Mouse (Mus musculus) midbrain, embryonic 13.5 days (tissue): ENCODE measurements around the gene Capn1. TPM values are rescaled to one million over a fixed set of nuclear protein-coding genes. Genes with fewer than 3 reads are reported as not detected.

Source experiments
- ATAC-seq: fragments of 200-750 bp; cut with Nextera tagmentation; 2 replicates; pipeline ENCODE4 v1.8.0; 2017; ENCODE audit warnings: mild to moderate bottlenecking, moderate TSS enrichment, moderate library complexity
- H3K27ac ChIP-seq: fragments of 300-500 bp; sonication (generic); 2 replicates; pipeline ENCODE4 v1.5.1; 2015; ENCODE audit warnings: inconsistent platforms, mild to moderate bottlenecking, moderate library complexity
- H3K27me3 ChIP-seq: fragments of 300-500 bp; sonication (generic); 2 replicates; pipeline ENCODE4 v1.6.1; 2015; ENCODE audit warnings: mild to moderate bottlenecking, inconsistent platforms
- H3K36me3 ChIP-seq: fragments of 300-500 bp; sonication (generic); 2 replicates; pipeline ENCODE4 v1.6.1; 2015; ENCODE audit warnings: mild to moderate bottlenecking, inconsistent platforms
- H3K4me1 ChIP-seq: fragments of 300-500 bp; sonication (generic); replicated peaks from 2 replicates; pipeline ENCODE4 v1.6.1; 2015; ENCODE audit warnings: inconsistent platforms
- H3K4me2 ChIP-seq: fragments of 300-500 bp; sonication (generic); replicated peaks from 2 replicates; pipeline ENCODE4 v1.6.1; 2015; ENCODE audit warnings: moderate library complexity, mild to moderate bottlenecking, inconsistent platforms
- H3K4me3 ChIP-seq: fragments of 300-500 bp; sonication (generic); replicated peaks from 2 replicates; pipeline ENCODE4 v1.5.1; 2015; ENCODE audit warnings: mild to moderate bottlenecking, inconsistent platforms
- H3K9ac ChIP-seq: fragments of 300-500 bp; sonication (generic); replicated peaks from 2 replicates; pipeline ENCODE4 v1.6.1; 2015; ENCODE audit warnings: mild to moderate bottlenecking, inconsistent platforms
- H3K9me3 ChIP-seq: fragments of 300-500 bp; sonication (generic); 2 replicates; pipeline ENCODE4 v1.6.1; 2016; ENCODE audit warnings: mild to moderate bottlenecking, inconsistent platforms
- WGBS: fragments of 180-500 bp; shearing (Covaris S2); methylation state at CpG from one replicate; pipeline ENCODE4 v1.1.7; 2015; 5-methylcytosine and 5-hydroxymethylcytosine counted together
- polyA plus RNA-seq: library from polyadenylated mRNA; unstranded; fragments of >200 nt; fragmentation: Nextera tagmentation; extraction: Ambion mirVana; gene quantifications from 2 replicates; pipeline ENCODE4 v1.2.1, GENCODE M21; 2015

Gene Capn1
- polyA plus RNA-seq, 1 experiment from 2014 or later = 2.3 TPM

DNA sequence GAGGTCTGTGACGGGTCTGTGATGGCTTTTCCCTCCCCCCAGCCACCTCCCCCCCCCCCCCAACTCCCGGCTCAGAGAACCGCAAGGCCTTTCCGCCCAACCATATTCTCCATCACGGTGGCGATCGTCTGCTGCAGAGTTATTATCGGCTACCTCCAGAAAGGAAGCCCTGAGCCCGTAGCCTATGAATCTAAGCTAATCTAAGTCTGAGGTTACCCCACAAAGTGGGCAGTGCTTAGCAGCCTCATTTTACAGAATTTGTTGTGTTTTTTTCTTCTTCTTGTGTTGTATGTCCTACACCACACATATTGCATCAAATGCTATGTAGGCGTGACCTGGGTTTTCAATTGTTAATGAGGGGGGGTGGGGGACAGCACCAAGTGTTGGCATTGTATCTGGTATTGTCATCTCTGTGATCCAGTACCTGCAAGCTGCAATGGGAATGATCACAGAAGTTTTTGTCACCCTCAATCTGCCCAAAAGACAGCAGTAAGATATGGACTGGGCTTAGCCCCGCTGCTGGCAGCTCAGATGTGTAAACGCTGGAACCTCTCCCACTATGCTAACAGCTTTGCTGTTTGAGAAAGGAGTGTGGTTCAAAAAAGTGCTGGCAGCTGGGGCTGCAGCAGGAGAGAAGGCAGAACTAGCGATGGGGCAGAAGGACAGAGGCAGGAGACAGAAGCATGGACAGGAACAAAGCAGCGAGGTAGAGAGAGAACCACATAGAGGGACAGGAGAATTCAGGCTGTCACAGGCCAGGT, 15.0 kb upstream of the Capn1 start:
- H3K4me2 ChIP-seq = no peak overlapping the region
- no peaks in the 10 kb centered on the region for H3K9me3 ChIP-seq
- no peak overlapping the region for H3K9ac ChIP-seq
- no peaks in the 10 kb centered on the region for H3K27me3 ChIP-seq
- H3K27ac ChIP-seq = no peak overlapping the region
- 77% methylated on average over 14 of the region's 14 CpGs for WGBS
- ATAC-seq = no peak
- H3K4me3 ChIP-seq = no peak overlapping the region
- H3K36me3 ChIP-seq = no peaks in the 10 kb centered on the region
- no peaks in the 10 kb centered on the region for H3K4me1 ChIP-seq

DNA sequence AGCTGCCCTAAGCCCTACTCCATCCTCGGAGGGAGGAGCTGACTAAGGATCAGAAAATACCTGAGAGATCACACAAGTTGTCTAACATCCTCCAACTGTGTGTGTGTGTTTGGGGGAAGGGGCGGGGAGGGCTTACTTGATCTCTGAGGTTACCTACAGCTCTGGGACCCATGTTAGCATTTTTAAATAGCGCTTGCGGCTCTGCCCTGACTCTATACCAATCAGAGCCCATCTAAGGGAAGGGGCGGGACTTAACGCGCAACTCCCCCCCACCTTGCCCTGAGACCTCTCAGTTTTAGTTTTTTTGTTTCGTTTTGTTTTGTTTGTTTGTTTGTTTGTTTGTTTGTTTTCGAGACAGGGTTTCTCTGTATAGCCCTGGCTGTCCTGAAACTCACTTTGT, 13.7 kb upstream of the Capn1 start:
- ATAC-seq = no peak
- no peaks in the 10 kb centered on the region for H3K9me3 ChIP-seq
- H3K4me1 ChIP-seq = no peaks in the 10 kb centered on the region
- H3K36me3 ChIP-seq = no peaks in the 10 kb centered on the region
- H3K27ac ChIP-seq = no peak overlapping the region
- no peak overlapping the region for H3K9ac ChIP-seq
- 76% methylated on average over 9 of the region's 9 CpGs for WGBS
- H3K4me3 ChIP-seq = no peak overlapping the region
- no peaks in the 10 kb centered on the region for H3K27me3 ChIP-seq
- H3K4me2 ChIP-seq = no peak overlapping the region

DNA sequence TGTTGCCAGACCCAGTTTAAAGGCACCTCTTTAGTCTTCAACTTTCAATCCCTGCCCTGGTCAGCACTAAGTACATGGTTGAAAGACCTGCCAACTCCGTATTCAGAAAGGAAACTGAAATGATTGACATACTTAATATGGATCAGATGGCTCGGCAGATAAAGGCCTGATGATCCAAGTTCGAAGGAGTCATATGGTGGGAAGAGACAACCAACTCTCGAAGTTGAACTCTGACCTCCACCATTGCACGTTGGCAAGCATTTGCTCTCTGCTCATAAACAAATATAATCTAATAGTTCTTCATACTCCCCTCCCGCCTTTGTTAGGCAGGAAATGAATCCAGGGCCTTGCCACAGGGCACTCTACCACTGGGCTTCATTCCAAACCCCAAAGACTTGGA, 13.3 kb upstream of the Capn1 start:
- H3K36me3 ChIP-seq = no peaks in the 10 kb centered on the region
- no peak overlapping the region for H3K27ac ChIP-seq
- H3K27me3 ChIP-seq = no peaks in the 10 kb centered on the region
- no peak overlapping the region for H3K4me2 ChIP-seq
- 88% methylated on average over 6 of the region's 6 CpGs for WGBS
- ATAC-seq = no peak
- H3K4me1 ChIP-seq = no peaks in the 10 kb centered on the region
- no peak overlapping the region for H3K4me3 ChIP-seq
- no peaks in the 10 kb centered on the region for H3K9me3 ChIP-seq
- no peak overlapping the region for H3K9ac ChIP-seq

DNA sequence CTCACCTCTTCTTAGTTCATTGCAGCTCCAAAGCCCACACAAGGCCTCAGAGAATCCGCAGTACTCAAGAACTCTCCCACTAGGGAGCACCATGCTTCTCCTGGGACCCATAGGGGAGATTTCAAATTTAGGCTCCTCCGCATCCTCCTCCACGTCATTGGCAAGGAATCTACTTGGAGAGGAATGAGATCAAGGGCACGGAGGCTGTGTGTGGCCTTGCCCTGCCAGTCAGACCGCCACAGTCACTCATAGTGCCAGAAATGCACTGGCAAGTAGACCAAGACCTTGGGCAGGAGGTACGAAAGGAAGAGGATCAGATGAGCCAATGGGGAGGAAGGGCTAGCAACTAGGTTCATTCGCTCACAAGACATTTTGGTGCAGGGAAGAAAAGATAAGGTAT, 8.2 kb upstream of the Capn1 start:
- Histone ChIP-seq H3K4me2 (no peak overlapping the region), H3K36me3 (no peaks in the 10 kb centered on the region), H3K9me3 (no peaks in the 10 kb centered on the region), H3K9ac (no peak overlapping the region), H3K4me1 (no peaks in the 10 kb centered on the region), H3K4me3 (no peak overlapping the region), H3K27ac (no peak overlapping the region), H3K27me3 (no peaks in the 10 kb centered on the region)
- 85% methylated on average over 7 of the region's 7 CpGs for WGBS
- no peak for ATAC-seq

DNA sequence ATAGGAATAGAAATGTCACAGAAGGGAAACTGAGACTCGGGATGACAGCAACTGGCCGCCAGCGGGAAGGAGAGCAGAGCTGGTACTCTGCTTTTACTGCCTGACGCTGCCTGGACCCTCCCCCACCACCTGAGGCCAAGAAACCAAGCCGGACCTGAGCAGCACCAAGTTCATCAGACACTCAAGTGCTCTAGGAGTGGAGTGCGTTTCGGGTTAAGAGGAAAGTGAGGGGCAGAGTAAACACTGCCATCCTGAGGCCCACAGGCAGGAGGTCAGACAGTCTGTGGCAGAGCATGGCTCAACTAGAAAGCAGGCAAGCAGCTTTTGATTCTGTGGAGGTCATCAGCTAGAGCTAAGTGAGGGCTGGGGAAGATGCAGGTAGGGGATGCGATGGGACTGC, 7.4 kb upstream of the Capn1 start:
- Histone ChIP-seq H3K27ac (no peak overlapping the region), H3K9ac (no peak overlapping the region; the same call in 1 of the 2 replicates), H3K4me3 (no peak overlapping the region), H3K4me1 (no peaks in the 10 kb centered on the region), H3K36me3 (no peaks in the 10 kb centered on the region), H3K9me3 (no peaks in the 10 kb centered on the region), H3K4me2 (no peak overlapping the region), H3K27me3 (no peaks in the 10 kb centered on the region)
- whole genome bisulfite sequencing = 73% methylated on average over 8 of the region's 8 CpGs
- ATAC-seq = no peak

DNA sequence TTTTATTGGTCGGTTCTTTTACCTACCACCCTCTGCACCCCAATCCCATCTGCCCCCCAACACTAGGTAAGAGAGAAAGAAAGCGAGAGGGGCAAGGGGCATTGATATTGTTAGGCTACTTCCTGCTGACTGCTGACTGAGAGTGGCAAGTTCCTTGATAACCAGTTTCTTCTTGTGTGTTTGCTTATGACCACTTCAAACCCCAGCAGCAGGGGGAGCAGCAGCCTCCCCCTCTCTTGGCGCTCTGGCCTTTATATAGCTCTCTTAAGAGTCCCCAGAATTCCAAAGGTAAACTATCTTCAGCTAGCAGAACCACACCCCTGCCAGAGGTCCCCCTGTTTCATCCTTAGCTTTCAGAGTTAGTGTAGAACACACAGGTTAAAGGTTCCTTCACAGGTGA, 4.6 kb upstream of the Capn1 start:
- H3K4me2 ChIP-seq = no peak overlapping the region
- peaks cover 10% of the 10 kb centered on the region for H3K4me1 ChIP-seq
- H3K36me3 ChIP-seq = no peaks in the 10 kb centered on the region
- no peak overlapping the region for H3K4me3 ChIP-seq
- peaks cover 21% of the 10 kb centered on the region for H3K27me3 ChIP-seq
- no peaks in the 10 kb centered on the region for H3K9me3 ChIP-seq
- 56% methylated on average over 3 of the region's 3 CpGs for WGBS
- H3K27ac ChIP-seq = no peak overlapping the region
- ATAC-seq = no peak
- H3K9ac ChIP-seq = no peak overlapping the region

DNA sequence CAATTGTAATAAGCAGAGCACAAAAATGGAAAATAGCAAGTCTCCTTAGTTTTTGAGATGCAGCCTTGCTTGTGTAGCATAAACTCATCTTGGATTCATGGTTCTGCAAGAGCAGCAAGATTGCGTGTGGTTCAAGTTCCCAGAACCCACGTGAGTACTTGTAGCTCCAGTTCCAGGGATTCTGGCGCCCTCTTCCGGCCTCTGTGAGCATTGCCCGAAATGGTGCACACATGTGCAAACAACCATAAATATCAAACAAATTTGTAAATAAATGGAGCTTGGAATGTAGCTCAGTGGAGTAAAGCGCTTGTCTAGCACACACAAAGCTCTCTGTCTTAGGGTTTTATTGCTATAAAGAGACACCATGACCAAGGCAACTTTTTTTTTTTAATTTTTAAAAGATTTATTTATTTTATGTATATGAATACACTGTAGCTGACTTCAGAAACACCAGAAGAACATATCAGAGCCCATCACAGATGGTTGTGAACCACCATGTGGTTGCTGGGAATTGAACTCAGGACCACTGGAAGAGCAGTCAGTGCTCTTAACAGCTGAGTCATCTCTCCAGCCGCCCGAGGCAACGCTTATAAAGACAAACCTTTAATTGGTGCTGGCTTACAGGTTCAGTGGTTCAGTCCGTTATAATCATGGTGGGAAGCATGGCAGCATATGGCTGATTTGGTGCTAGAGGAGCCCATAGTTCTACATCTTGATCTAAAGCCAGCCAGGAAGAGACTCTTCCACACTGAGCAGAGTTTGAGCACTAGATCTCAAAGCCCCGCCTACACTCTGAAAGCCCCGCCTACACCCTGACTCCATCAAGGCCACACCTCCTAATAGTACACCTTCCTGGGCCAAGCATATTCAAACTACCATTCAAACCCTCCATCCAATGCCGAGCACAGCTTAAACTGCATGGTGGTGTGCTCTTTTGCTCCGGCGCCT, 2.7 kb upstream of the Capn1 start:
- Histone ChIP-seq H3K27me3 (peaks cover 34% of the 10 kb centered on the region), H3K36me3 (no peaks in the 10 kb centered on the region), H3K9me3 (no peaks in the 10 kb centered on the region), H3K27ac (no peak overlapping the region), H3K4me3 (no peak overlapping the region), H3K4me2 (no peak overlapping the region), H3K9ac (no peak overlapping the region), H3K4me1 (peaks cover 16% of the 10 kb centered on the region)
- ATAC-seq = no peak
- 33% methylated on average over 15 of the region's 15 CpGs for WGBS

DNA sequence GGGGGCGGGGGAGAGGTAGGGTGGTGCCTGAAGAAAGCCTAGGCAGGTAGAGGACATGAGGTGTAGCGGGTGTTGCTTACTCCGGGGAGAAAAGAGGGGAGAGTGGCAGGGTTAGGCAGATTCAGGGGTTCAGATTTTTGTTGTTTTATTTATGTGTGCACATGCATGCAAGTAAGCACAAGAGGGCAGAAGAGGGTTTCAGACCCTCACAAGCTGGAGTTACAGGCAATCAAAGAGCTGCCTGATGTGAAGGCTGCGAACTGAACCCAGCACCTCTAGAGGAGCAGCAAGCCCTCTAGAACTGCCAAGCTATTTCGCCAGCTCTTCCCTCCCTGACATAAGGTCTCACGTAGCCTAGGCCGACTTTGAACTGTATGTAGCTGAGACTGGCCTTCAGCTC, 835 bp upstream of the Capn1 start:
- Histone ChIP-seq H3K4me2 (no peak overlapping the region), H3K9me3 (no peaks in the 10 kb centered on the region), H3K4me1 (peaks cover 16% of the 10 kb centered on the region), H3K9ac (no peak overlapping the region), H3K27ac (no peak overlapping the region), H3K36me3 (no peaks in the 10 kb centered on the region), H3K27me3 (peaks cover 34% of the 10 kb centered on the region), H3K4me3 (no peak overlapping the region)
- 39% methylated on average over 7 of the region's 7 CpGs for WGBS
- no peak for ATAC-seq

DNA sequence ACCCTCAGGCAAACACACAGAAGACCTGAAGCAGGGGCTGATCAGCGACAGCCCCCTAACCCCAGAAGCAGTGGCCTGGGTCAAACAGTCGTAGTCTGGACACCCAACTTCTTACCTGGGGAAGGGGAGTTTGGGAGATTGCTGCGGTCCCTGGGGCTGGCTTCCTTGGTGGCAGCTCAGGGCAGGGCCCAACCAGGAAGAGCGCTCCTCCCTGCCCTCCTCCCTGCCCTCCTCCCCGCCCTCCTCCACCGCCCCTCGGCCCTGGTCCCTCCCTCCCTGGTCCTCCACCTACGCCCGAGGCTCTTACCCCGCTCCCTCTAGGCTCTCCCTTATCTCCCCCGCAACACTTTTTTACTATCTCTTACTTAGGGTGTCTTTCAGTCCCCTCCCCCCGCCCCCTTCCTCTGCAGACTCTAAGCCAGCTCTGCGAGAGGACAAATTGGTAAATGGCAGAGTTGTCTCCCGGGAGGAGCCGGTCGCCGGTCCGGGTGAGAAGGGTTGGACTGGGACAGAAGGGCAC, 646 bp downstream of the Capn1 start:
- Histone ChIP-seq H3K9me3 (no peaks in the 10 kb centered on the region), H3K4me3 (peak overlapping the region; percentile 49), H3K27me3 (peaks cover 34% of the 10 kb centered on the region), H3K36me3 (no peaks in the 10 kb centered on the region), H3K4me1 (peaks cover 16% of the 10 kb centered on the region), H3K9ac (peak overlapping the region; percentile 72), H3K27ac (no peak overlapping the region), H3K4me2 (peak overlapping the region; percentile 89)
- peak; percentile 56 for ATAC-seq
- 1% methylated on average over 15 of the region's 18 CpGs for WGBS

DNA sequence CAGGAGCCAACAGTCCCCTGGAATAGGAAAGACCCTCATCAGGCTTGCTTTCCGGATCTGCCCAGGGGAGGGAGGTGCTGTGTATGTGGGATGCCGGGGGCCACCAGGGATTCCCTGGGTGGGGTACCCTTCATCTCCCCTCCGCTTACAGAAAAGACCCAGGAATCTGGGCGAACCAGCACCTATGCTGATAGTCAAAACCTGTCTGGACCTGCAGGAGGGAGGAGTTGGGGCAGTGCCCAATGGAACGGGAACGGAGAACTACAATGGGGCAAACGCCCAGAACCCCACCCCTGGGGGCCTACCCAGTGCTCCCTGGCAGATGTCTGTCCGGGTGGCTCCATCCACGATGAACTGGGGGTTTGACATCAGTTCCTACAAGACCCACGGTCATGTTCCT, 2.0 kb downstream of the Capn1 start:
- Histone ChIP-seq H3K36me3 (no peaks in the 10 kb centered on the region), H3K27me3 (peaks cover 34% of the 10 kb centered on the region), H3K4me1 (peaks cover 16% of the 10 kb centered on the region), H3K4me2 (no peak overlapping the region), H3K9me3 (no peaks in the 10 kb centered on the region), H3K9ac (no peak overlapping the region), H3K27ac (no peak overlapping the region), H3K4me3 (no peak overlapping the region)
- WGBS = 89% methylated on average over 10 of the region's 10 CpGs
- no peak for ATAC-seq

DNA sequence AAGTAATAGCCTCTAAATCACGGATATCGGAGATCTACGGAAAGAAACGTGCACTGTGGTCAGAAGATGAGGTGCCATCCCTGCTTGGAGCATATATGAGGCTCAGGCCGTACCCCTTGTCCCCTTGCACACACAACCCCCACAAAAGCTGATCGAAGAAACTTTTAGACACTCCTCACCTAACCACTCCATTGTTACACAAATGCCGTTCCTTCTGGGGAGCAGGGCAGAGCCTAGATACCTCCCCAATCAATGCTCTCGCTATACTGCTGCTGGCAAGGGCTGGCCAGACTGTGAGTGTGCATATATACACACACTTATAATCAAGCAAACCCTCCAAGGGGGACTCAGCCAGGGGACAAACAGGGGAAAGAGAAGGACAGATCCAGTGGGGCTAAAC, 6.6 kb downstream of the Capn1 start:
- no peaks in the 10 kb centered on the region for H3K4me1 ChIP-seq
- H3K4me3 ChIP-seq = no peak overlapping the region
- WGBS = 72% methylated on average over 8 of the region's 8 CpGs
- no peak for ATAC-seq
- H3K27ac ChIP-seq = no peak overlapping the region
- H3K9ac ChIP-seq = no peak overlapping the region
- peaks cover 4% of the 10 kb centered on the region for H3K27me3 ChIP-seq
- H3K9me3 ChIP-seq = no peaks in the 10 kb centered on the region
- no peaks in the 10 kb centered on the region for H3K36me3 ChIP-seq
- H3K4me2 ChIP-seq = no peak overlapping the region

DNA sequence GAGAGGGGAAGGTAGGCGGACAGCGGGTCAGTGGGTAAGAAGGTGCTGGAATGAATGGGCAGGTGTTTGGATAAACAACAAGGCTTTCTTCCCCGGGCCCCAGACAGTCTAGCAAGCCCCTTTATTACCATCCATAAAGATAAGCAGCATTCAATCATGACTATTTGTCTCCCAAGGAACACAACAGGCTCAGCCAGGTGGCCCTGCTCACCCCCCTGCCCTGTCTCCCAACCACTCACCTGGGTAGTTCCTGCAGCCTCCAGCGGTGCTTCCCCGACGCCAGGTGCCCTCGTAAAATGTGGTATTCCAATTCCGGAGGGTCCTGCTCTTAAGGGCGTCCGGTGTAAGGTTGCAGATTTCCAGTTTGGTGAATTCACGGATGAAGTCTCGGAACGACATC, 8.7 kb downstream of the Capn1 start:
- Histone ChIP-seq H3K27ac (no peak overlapping the region), H3K27me3 (no peaks in the 10 kb centered on the region), H3K4me3 (no peak overlapping the region), H3K9me3 (no peaks in the 10 kb centered on the region), H3K9ac (no peak overlapping the region), H3K36me3 (no peaks in the 10 kb centered on the region), H3K4me1 (no peaks in the 10 kb centered on the region), H3K4me2 (no peak overlapping the region)
- 88% methylated on average over 13 of the region's 13 CpGs for WGBS
- ATAC-seq = no peak
